ENCODE assay signal across 9 mouse cellular contexts in genomic region chr3:84313003-84313800, GRCm38 (mm10). TPM values are rescaled to one million over a fixed set of nuclear protein-coding genes. Genes with fewer than 3 reads are reported as not detected.
DNase-seq lines count a peak whose midpoint lies in the region; ATAC-seq lines count a peak whose summit lies in the region.
"Had no signal": no experiment of that assay in that cellular context is flagged by ENCODE, and none has a peak within 500 bp of the region (broad histone marks: within the 10 kb centered on the region; RNA-seq: fewer than 3 reads in every experiment).

No protein-coding gene starts in this region.

- intact Hi-C loops in left cerebral cortex, postnatal 25 days (cut with DNase I), result loop anchor here (1.0 to 10.0 kb wide), 3 partner anchors 138 to 398 kb away; no protein-coding TSS in a partner anchor

- no peaks in the 10 kb centered on the region for H3K27me3 ChIP-seq in forebrain, embryonic 16.5 days (replicated peaks; ENCODE audit: control insufficient read depth, insufficient read depth, low read length)
- no peaks in the 10 kb centered on the region; the same call in 1 of the 2 replicates for H3K27me3 ChIP-seq in midbrain, embryonic 11.5 days (ENCODE audit: control insufficient read depth, insufficient read depth, low read length)
- 0 out of 2 replicates have a peak, but pooled peaks cover 3% of the 10 kb centered on the region for H3K27me3 ChIP-seq in stomach, embryonic 15.5 days (replicated peaks)

- H3K4me2 ChIP-seq in forebrain, embryonic 16.5 days (ENCODE audit: low read length), result peak overlapping the region; percentile 20
- no peak overlapping the region for H3K4me2 ChIP-seq in midbrain, embryonic 11.5 days
- H3K4me2 ChIP-seq in stomach, embryonic 15.5 days, result no peak overlapping the region

- 52% methylated on average over 18 of the region's 18 CpGs for WGBS in forebrain, embryonic 16.5 days
- 54% methylated on average over 18 of the region's 18 CpGs for WGBS in midbrain, embryonic 11.5 days
- WGBS in stomach, embryonic 15.5 days, result 49% methylated on average over 18 of the region's 18 CpGs

- DNase-seq in right cerebral cortex, adult 18-20 months, result peak; percentile 66
- DNase-seq in right cerebral cortex, postnatal 4 days, result no peak
- DNase-seq in cerebellum, adult 18-20 months, result peak; percentile 73 to 76
- DNase-seq in left cerebral cortex, postnatal 25 days (ENCODE audit: low spot score in 2 of 2), result peak; percentile 76 to 81
- DNase-seq in midbrain, embryonic 11.5 days (ENCODE audit: low spot score, missing footprints), result peak; percentile 97

- H3K9me3 ChIP-seq in forebrain, embryonic 16.5 days (ENCODE audit: control insufficient read depth, low read length), result no peaks in the 10 kb centered on the region
- H3K9me3 ChIP-seq in midbrain, embryonic 11.5 days (ENCODE audit: control insufficient read depth, low read length), result no peaks in the 10 kb centered on the region
- no peaks in the 10 kb centered on the region for H3K9me3 ChIP-seq in stomach, embryonic 15.5 days

- H3K4me1 ChIP-seq in forebrain, embryonic 16.5 days (replicated peaks; ENCODE audit: control insufficient read depth, insufficient read depth, low read length), result peaks cover 18% of the 10 kb centered on the region
- H3K4me1 ChIP-seq in midbrain, embryonic 11.5 days (ENCODE audit: control insufficient read depth, insufficient read depth, low read length), result peaks cover 3% of the 10 kb centered on the region; the same call in 1 of the 2 replicates
- H3K4me1 ChIP-seq in stomach, embryonic 15.5 days, result 0 out of 2 replicates have a peak, but pooled peaks cover 5% of the 10 kb centered on the region

- H3K4me3 ChIP-seq in forebrain, embryonic 16.5 days (replicated peaks; ENCODE audit: low read length), result no peak overlapping the region
- no peak overlapping the region for H3K4me3 ChIP-seq in midbrain, embryonic 11.5 days (ENCODE audit: low read depth, low read length)
- H3K4me3 ChIP-seq in stomach, embryonic 15.5 days (replicated peaks), result no peak overlapping the region
- H3K4me3 ChIP-seq: erythroblast, embryonic 14.5 days had no signal

- H3K9ac ChIP-seq in forebrain, embryonic 16.5 days (replicated peaks; ENCODE audit: low read depth, low read length), result no peak overlapping the region
- H3K9ac ChIP-seq in midbrain, embryonic 11.5 days (ENCODE audit: low read length), result no peak overlapping the region
- H3K9ac ChIP-seq in stomach, embryonic 15.5 days, result no peak overlapping the region

- H3K36me3 ChIP-seq in forebrain, embryonic 16.5 days (ENCODE audit: control insufficient read depth, insufficient read depth), result no peaks in the 10 kb centered on the region
- H3K36me3 ChIP-seq in midbrain, embryonic 11.5 days (ENCODE audit: control insufficient read depth, insufficient read depth, low read length), result no peaks in the 10 kb centered on the region
- no peaks in the 10 kb centered on the region for H3K36me3 ChIP-seq in stomach, embryonic 15.5 days

- no peak overlapping the region for H3K27ac ChIP-seq in forebrain, embryonic 16.5 days (ENCODE audit: low read length)
- no peak overlapping the region for H3K27ac ChIP-seq in midbrain, embryonic 11.5 days (ENCODE audit: low read depth, low read length)
- H3K27ac ChIP-seq in stomach, embryonic 15.5 days, result no peak overlapping the region

- peak; percentile 60 for ATAC-seq in forebrain, embryonic 16.5 days
- ATAC-seq in inflammation-experienced regulatory T-cells, adult 6 months, result peak; percentile 72
- ATAC-seq in midbrain, embryonic 11.5 days (ENCODE audit: low FRiP score), result peak; percentile 62; the same call in 1 of the 2 replicates
- ATAC-seq in stomach, embryonic 15.5 days (ENCODE audit: insufficient read depth, low FRiP score, low read depth), result 0 out of 2 replicates have a peak, but pooled peaks have one; percentile 52

RNA-seq across cellular contexts. Expression of gene Trim2, which starts 6.5 kb away (rescaled TPM):
- polyA plus RNA-seq in forebrain, embryonic 16.5 days (2015; fragmentation: Nextera tagmentation; extraction: Ambion mirVana), result 195 and 201 TPM in 2 replicates
- 1 to 10 TPM; 3.1 to 5.0 (median 4.8) TPM for polyA plus RNA-seq in inflammation-experienced regulatory T-cells, adult 6 months (2017; shearing (Covaris generic))
- 100 to 1,000 TPM; 239 to 257 TPM for total RNA-seq in left cerebral cortex, postnatal 25 days (2021)
- 128 and 137 TPM in 2 replicates for polyA plus RNA-seq in midbrain, embryonic 11.5 days (2014; fragmentation: Nextera tagmentation; extraction: Ambion mirVana)
- 27.9 and 31.7 TPM in 2 replicates for polyA plus RNA-seq in stomach, embryonic 15.5 days (2015; fragmentation: Nextera tagmentation; extraction: Ambion mirVana)
